Mouse (Mus musculus) heart, embryonic 15.5 days (tissue): ENCODE data around the gene Trim25. TPM values are rescaled to one million over a fixed set of nuclear protein-coding genes. Genes with fewer than 3 reads are reported as not detected.

Experiments used
- ATAC-seq: fragments of 200-750 bp; cut with Nextera tagmentation; replicated peaks from 2 replicates; pipeline ENCODE4 v1.8.0; 2017; ENCODE audit warnings: low read depth, moderate TSS enrichment; ENCODE audit not compliant: insufficient number of reproducible peaks, insufficient read depth, low FRiP score
- H3K27ac ChIP-seq: fragments of 300-500 bp; sonication (generic); 2 replicates; pipeline ENCODE4 v1.5.1; 2015; ENCODE audit warnings: mild to moderate bottlenecking, inconsistent platforms
- H3K27me3 ChIP-seq: fragments of 300-500 bp; sonication (generic); 2 replicates; pipeline ENCODE4 v1.6.1; 2015; ENCODE audit warnings: inconsistent platforms
- H3K36me3 ChIP-seq: fragments of 300-500 bp; sonication (generic); 2 replicates; pipeline ENCODE4 v1.6.1; 2015; ENCODE audit warnings: mild to moderate bottlenecking, inconsistent platforms
- H3K4me1 ChIP-seq: fragments of 300-500 bp; sonication (generic); replicated peaks from 2 replicates; pipeline ENCODE4 v1.6.1; 2015; ENCODE audit warnings: inconsistent platforms
- H3K4me2 ChIP-seq: fragments of 300-500 bp; sonication (generic); 2 replicates; pipeline ENCODE4 v1.6.1; 2015; ENCODE audit warnings: inconsistent platforms, mild to moderate bottlenecking, moderate library complexity
- H3K4me3 ChIP-seq: fragments of 300-500 bp; sonication (generic); 2 replicates; pipeline ENCODE4 v1.5.1; 2015; ENCODE audit warnings: mild to moderate bottlenecking, inconsistent platforms
- H3K9ac ChIP-seq: fragments of 300-500 bp; sonication (generic); 2 replicates; pipeline ENCODE4 v1.6.1; 2015; ENCODE audit warnings: mild to moderate bottlenecking, inconsistent platforms
- H3K9me3 ChIP-seq: fragments of 300-500 bp; sonication (generic); replicated peaks from 2 replicates; pipeline ENCODE4 v1.6.1; 2016; ENCODE audit warnings: inconsistent platforms
- WGBS: fragments of 180-500 bp; shearing (Covaris S2); methylation state at CpG from one replicate; pipeline ENCODE4 v1.1.7; 2015; ENCODE audit warnings: mixed read lengths; 5-methylcytosine and 5-hydroxymethylcytosine counted together
- polyA plus RNA-seq: library from polyadenylated mRNA; unstranded; fragments of >200 nt; fragmentation: Nextera tagmentation; extraction: Ambion mirVana; gene quantifications from 2 replicates; pipeline ENCODE4 v1.2.1, GENCODE M21; 2015

Trim25 gene
- polyA plus RNA-seq, 1 experiment from 2014 or later = 14.3 TPM

DNA sequence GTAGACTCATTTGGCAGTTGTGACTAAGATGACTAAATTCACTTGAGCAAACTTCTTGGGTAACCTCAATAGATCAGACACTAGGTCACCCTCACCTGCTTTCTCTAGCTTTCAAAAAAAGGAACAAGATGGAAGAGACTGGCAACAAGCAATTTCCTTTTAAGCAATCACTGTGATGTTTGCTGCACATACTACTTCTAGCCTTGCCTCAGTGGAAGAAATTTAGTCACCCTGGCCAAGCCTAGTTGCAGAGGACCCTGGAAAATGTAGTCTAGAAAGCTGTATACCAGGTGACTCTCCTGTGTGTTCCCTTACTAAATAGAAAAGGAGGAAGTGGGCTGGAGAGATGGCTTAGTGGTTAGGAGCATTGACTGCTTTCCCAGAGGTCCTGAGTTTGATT, 7.2 kb downstream of the Trim25 start:
- H3K4me1 ChIP-seq = peaks cover 20% of the 10 kb centered on the region
- no peaks in the 10 kb centered on the region for H3K9me3 ChIP-seq
- H3K4me3 ChIP-seq = no peak overlapping the region
- H3K27ac ChIP-seq = no peak overlapping the region
- H3K4me2 ChIP-seq = no peak overlapping the region
- ATAC-seq = no peak
- no peaks in the 10 kb centered on the region for H3K27me3 ChIP-seq
- no peak overlapping the region for H3K9ac ChIP-seq
- peaks cover 44% of the 10 kb centered on the region for H3K36me3 ChIP-seq

DNA sequence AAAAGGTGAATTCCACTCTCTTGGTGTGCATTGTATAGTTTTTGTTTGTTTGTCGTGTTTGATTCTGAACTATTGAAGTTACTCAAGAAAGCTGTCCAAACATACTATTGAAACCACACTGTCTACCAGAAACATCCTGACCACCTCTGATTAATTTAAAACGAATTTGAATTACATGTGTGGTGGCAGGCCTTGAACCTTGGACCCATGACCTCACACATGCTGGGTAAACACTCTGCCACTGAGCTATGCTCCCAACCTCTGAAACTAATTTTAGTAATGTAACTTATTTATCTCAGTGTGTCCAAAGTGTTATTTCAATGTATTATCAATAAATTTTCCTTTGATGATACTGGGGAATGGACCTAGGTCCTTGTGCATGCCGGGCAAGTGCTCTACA, 8.4 kb downstream of the Trim25 start:
- Histone ChIP-seq H3K9me3 (no peaks in the 10 kb centered on the region), H3K9ac (no peak overlapping the region), H3K27me3 (no peaks in the 10 kb centered on the region), H3K4me2 (no peak overlapping the region), H3K27ac (no peak overlapping the region), H3K4me3 (no peak overlapping the region), H3K36me3 (peaks cover 55% of the 10 kb centered on the region), H3K4me1 (peaks cover 15% of the 10 kb centered on the region)
- no peak for ATAC-seq
- 90% methylated on average over 3 of the region's 3 CpGs for WGBS

DNA sequence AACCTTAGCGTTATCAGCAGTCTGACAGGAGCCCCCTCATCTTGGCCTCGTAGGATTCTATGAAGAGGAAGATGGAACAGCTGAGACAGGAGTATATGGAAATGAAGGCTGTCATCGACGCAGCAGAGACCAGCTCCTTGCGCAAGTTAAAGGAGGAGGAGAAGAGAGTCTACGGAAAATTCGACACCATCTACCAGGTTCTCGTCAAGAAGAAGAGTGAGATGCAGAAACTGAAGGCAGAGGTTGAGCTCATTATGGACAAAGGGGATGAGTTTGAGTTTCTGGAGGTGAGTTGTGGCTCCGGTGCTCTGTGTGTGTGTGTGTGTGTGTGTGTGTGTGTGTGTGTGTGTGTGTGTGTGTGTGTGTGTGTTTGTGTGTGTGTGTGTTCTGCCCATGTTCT, 9.9 kb downstream of the Trim25 start:
- H3K27ac ChIP-seq = no peak overlapping the region
- H3K4me2 ChIP-seq = no peak overlapping the region
- no peak overlapping the region for H3K9ac ChIP-seq
- H3K36me3 ChIP-seq = peaks cover 69% of the 10 kb centered on the region
- no peak overlapping the region for H3K4me3 ChIP-seq
- 0 out of 2 replicates have a peak, but pooled peaks cover under 1% of the 10 kb centered on the region for H3K4me1 ChIP-seq
- H3K27me3 ChIP-seq = no peaks in the 10 kb centered on the region
- ATAC-seq = no peak
- WGBS = 81% methylated on average over 9 of the region's 9 CpGs
- no peaks in the 10 kb centered on the region for H3K9me3 ChIP-seq

DNA sequence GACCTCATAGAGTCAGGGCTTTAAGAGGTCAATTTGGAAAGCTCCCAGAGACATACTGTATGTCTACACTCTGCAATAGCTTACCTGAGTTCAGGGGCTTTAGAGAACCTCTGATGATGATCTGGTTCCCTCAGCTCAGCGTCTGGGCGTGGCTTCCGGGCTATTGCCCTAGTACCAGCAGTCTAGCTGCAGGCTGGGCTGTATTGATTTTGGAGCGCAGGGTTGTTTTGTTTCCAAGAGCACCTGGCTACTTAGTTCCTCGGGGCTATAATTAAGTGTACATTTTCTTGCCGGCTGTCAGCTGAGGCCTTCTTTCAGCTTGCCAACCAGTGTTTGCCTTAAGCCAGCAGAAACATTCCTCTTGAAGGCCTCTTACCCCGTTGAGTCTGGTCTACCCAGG, 10.3 kb downstream of the Trim25 start:
- no peak overlapping the region for H3K4me2 ChIP-seq
- peaks cover 69% of the 10 kb centered on the region for H3K36me3 ChIP-seq
- H3K4me3 ChIP-seq = no peak overlapping the region
- 87% methylated on average over 7 of the region's 7 CpGs for WGBS
- H3K27me3 ChIP-seq = no peaks in the 10 kb centered on the region
- no peaks in the 10 kb centered on the region for H3K4me1 ChIP-seq
- no peak for ATAC-seq
- H3K27ac ChIP-seq = no peak overlapping the region
- no peak overlapping the region for H3K9ac ChIP-seq
- no peaks in the 10 kb centered on the region for H3K9me3 ChIP-seq

DNA sequence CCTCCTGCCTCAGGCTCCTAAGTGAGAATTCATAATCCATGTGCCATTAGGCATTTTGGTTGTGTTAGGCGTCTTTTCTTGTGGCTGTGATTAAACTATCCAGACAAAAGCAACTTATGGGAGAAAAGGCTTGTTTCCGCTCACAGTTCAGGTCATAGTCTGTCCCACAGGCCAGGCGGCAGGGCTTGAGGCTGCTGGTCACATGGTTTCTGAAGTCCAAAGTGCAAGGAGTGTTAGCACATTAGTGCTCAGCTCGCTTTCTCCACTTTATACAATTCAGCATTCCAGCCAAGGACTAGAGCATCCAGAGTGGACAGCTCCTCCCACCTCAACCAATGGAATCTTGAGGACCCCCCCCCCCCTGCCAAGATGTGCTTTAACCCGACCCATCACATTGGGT, 13.1 kb downstream of the Trim25 start:
- ATAC-seq = no peak
- H3K9ac ChIP-seq = no peak overlapping the region
- no peak overlapping the region for H3K4me3 ChIP-seq
- no peaks in the 10 kb centered on the region for H3K4me1 ChIP-seq
- no peaks in the 10 kb centered on the region for H3K27me3 ChIP-seq
- H3K36me3 ChIP-seq = peaks cover 69% of the 10 kb centered on the region
- no peak overlapping the region for H3K4me2 ChIP-seq
- WGBS = 86% methylated on average over 5 of the region's 5 CpGs
- H3K9me3 ChIP-seq = no peaks in the 10 kb centered on the region
- H3K27ac ChIP-seq = no peak overlapping the region

DNA sequence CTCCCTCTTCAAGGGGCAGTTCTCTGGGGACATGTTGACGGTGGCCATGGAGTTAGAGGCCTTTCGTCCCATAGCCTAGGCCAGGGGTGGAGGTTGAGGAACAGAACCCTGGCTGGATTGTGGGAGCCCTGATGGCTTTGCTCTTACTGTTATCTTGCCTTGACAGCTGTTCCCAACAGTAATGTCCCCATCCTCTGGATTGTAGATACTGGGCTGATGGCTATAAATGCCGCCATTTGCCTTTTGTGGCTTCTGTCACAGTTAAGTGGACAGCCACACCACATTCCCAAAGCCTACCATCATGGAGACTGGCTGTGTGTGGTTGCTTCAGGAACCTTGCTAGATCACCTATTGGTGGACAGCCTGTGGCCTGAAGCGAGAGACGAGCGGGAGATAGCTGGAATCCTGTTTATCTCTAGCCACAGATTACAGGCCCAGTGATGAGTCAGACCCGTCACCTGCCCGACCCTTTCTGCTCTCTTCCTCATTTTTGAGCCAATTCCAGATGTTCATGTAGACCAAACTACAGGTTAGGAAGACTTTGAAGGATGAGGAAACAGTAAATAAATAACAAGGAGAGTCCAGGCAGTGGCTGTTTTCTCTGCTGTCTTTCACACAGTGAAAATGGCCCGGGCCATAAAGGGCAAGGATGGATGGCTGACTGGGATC, 18.5 kb downstream of the Trim25 start:
- H3K27me3 ChIP-seq = no peaks in the 10 kb centered on the region
- WGBS = 77% methylated on average over 9 of the region's 9 CpGs
- H3K9ac ChIP-seq = no peak overlapping the region
- peaks cover 13% of the 10 kb centered on the region for H3K4me1 ChIP-seq
- H3K9me3 ChIP-seq = no peaks in the 10 kb centered on the region
- no peak overlapping the region for H3K4me2 ChIP-seq
- H3K27ac ChIP-seq = no peak overlapping the region
- no peak for ATAC-seq
- H3K36me3 ChIP-seq = peaks cover 32% of the 10 kb centered on the region
- no peak overlapping the region for H3K4me3 ChIP-seq

DNA sequence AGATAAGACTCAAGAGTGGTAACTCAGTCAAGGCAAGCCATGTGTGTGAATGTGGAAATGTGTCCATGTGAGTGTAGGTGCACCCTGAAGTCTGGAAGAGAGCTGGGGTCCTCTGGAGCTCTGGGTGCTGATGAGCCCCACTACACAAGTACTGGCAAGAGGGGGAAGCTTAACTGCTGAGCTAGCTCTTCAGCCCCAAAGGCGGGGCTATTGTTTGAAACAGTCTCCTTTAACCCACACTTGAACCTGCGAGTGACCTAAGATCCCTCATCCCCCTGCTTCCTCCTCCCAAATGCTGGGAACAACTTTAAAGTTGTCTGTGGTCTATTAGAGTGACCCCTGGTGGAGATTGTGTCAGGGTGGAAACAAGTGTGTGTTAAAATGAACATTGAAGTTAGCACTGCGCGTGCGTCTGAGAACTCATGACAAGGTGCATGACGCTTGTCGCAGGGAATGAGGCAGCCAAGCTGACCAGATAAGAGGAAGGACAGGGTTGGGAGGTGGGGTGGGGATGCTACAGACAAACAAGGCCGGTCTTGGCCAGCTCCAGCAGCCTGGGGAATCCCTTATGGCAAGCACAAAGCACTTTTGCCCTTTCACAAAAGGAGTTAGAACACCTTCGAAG, 21.6 kb downstream of the Trim25 start:
- WGBS = 59% methylated on average over 9 of the region's 9 CpGs
- H3K9me3 ChIP-seq = no peaks in the 10 kb centered on the region
- H3K4me1 ChIP-seq = peaks cover 25% of the 10 kb centered on the region
- ATAC-seq = no peak
- no peaks in the 10 kb centered on the region for H3K27me3 ChIP-seq
- no peak overlapping the region for H3K9ac ChIP-seq
- H3K4me3 ChIP-seq = no peak overlapping the region
- H3K27ac ChIP-seq = 0 out of 2 replicates have a peak overlapping the region, but pooled peaks have one; percentile 1
- H3K4me2 ChIP-seq = no peak overlapping the region
- peaks cover 9% of the 10 kb centered on the region for H3K36me3 ChIP-seq

DNA sequence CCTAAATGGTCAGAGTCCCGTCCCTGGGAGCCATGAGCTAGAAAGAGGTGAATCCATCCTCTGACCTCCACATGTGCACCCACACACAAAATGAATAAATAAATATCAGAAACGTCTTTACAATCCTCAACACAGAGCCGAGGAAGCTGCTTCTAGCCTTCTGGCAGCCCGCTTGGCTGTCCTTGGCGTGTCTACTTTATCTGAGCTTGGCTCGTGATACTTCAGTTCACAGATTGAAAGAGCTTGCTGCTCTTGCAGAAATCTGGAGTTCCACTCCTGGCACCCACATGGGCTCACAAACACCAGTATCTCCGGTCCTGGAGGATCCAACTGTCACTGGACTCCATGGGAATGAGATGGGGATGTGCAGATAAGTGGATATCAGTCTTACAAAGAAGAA, 22.5 kb downstream of the Trim25 start:
- WGBS = 54% methylated on average over 7 of the region's 7 CpGs
- no peak for ATAC-seq
- no peak overlapping the region for H3K27ac ChIP-seq
- H3K9me3 ChIP-seq = no peaks in the 10 kb centered on the region
- H3K4me3 ChIP-seq = no peak overlapping the region
- H3K27me3 ChIP-seq = no peaks in the 10 kb centered on the region
- peaks cover 2% of the 10 kb centered on the region for H3K36me3 ChIP-seq
- H3K4me1 ChIP-seq = peaks cover 26% of the 10 kb centered on the region
- no peak overlapping the region for H3K9ac ChIP-seq
- H3K4me2 ChIP-seq = no peak overlapping the region

DNA sequence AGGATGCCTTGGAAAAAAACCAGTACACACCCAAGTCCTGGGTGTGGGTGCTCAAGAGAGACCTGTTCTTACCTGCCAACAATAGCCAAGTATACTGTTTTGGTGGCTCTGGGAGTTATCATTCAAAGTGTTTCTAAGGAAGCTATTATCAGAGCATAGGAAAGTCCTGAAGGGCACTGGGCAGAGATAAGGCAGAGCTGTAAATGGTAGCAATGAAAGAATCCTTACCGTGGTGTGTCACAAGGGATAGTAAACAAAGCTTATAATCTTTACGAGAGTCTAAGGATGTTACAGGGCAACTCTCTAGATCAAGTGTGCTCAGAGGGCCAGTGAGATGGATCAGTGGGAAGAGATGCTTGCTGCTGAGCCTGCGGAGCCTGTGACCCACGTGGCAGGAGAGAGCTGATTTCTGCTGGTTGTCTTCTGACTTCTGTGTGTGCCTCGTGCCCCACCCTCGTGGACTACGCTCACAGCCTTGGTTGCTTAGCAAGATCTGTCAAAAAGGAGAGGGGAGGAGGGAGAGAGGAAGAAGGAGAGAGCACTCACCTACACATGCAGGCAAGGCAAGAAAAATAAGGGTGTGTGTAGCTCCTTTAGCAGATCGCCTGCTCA, 23.1 kb downstream of the Trim25 start:
- Histone ChIP-seq H3K36me3 (no peaks in the 10 kb centered on the region; the same call in 1 of the 2 replicates), H3K27ac (no peak overlapping the region), H3K4me2 (no peak overlapping the region), H3K4me1 (peaks cover 26% of the 10 kb centered on the region), H3K9me3 (no peaks in the 10 kb centered on the region), H3K9ac (no peak overlapping the region), H3K27me3 (no peaks in the 10 kb centered on the region), H3K4me3 (no peak overlapping the region)
- 42% methylated on average over 8 of the region's 8 CpGs for WGBS
- ATAC-seq = no peak

DNA sequence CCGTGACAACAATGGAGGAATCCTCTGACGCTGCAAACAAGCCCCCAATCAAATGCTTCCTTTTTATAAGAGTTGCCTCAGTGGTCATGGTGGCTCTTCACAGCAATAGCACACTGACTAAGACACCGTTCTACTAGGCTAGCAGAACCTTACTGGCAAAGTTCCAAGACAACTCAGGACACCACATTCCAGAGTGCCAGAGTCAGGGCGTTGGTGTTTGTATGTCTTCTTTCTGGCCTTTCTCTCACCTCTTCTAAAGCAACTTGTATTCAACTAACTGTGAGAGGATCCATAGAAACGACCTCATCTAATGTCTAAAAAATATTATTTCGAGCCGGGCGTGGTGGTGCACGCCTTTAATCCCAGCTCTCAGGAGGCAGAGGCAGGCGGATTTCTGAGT, 24.3 kb downstream of the Trim25 start:
- H3K4me1 ChIP-seq = peaks cover 26% of the 10 kb centered on the region
- WGBS = 61% methylated on average over 10 of the region's 10 CpGs
- H3K27ac ChIP-seq = 0 out of 2 replicates have a peak overlapping the region, but pooled peaks have one; percentile 41

DNA sequence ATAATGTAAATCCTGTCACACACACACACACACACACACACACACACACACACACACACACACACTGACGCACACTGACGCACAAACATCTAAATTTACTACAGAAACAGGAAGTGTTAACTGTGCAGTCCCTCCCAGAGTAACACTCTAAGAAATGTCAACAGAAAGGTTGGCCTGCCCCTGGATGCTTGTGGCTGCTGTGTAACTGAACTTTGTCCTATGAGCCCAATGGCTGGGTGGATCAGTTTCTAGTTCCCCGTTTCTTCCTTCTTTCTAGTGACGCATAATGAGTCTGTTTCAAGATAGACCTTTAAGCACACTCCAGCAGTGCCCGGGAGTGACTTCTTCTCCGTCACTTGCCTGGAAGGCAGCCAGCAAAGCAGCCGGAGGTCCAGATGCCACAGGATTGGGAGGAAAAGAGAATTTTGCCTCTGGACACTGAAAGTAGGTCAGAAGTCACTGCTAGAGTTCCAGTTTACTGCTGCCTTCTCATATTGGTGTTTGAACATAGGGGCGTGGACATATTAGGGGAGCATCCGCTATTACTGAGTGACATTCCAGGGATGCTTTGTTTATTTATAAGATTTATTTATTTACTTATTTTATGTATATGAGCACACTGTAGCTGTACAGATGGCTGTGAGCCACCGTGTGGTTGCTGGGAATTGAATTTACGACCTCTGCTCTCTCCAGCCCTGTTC, 25.2 kb downstream of the Trim25 start:
- 36% methylated on average over 11 of the region's 11 CpGs for WGBS
- no peak overlapping the region for H3K4me2 ChIP-seq
- H3K27ac ChIP-seq = peak overlapping the region; percentile 41
- no peaks in the 10 kb centered on the region for H3K9me3 ChIP-seq
- no peak overlapping the region for H3K9ac ChIP-seq
- no peaks in the 10 kb centered on the region for H3K27me3 ChIP-seq
- H3K4me3 ChIP-seq = no peak overlapping the region
- peaks cover 35% of the 10 kb centered on the region for H3K4me1 ChIP-seq
- no peaks in the 10 kb centered on the region for H3K36me3 ChIP-seq
- peak; percentile 28 for ATAC-seq

More for the DNA sequence above, 24.3 kb downstream of the Trim25 start:
- no peak overlapping the region for H3K4me3 ChIP-seq
- ATAC-seq = no peak
- H3K36me3 ChIP-seq = no peaks in the 10 kb centered on the region; the same call in 1 of the 2 replicates
- H3K4me2 ChIP-seq = no peak overlapping the region
- no peak overlapping the region for H3K9ac ChIP-seq
- no peaks in the 10 kb centered on the region for H3K9me3 ChIP-seq
- H3K27me3 ChIP-seq = no peaks in the 10 kb centered on the region
